Mouse (Mus musculus) liver, embryonic 16.5 days (tissue): ENCODE data around the gene Kcnh7. TPM values are rescaled to one million over a fixed set of nuclear protein-coding genes. Genes with fewer than 3 reads are reported as not detected.

ENCODE experiments used
- ATAC-seq: fragments of 200-750 bp; cut with Nextera tagmentation; 2 replicates; pipeline ENCODE4 v1.8.0; 2017; ENCODE audit warnings: low read depth, mild to moderate bottlenecking, moderate number of reproducible peaks, moderate library complexity
- H3K27ac ChIP-seq: fragments of 300-500 bp; sonication (generic); 2 replicates; pipeline ENCODE4 v1.5.1; 2014; ENCODE audit warnings: mild to moderate bottlenecking, low read length
- H3K27me3 ChIP-seq: fragments of 300-500 bp; sonication (generic); 2 replicates; pipeline ENCODE4 v1.6.1; 2014; ENCODE audit warnings: low read depth, low read length, mixed read lengths; ENCODE audit not compliant: control insufficient read depth, insufficient read depth
- H3K36me3 ChIP-seq: fragments of 300-500 bp; sonication (generic); 2 replicates; pipeline ENCODE4 v1.6.1; 2014; ENCODE audit warnings: mild to moderate bottlenecking; ENCODE audit not compliant: control insufficient read depth, insufficient read depth
- H3K4me1 ChIP-seq: fragments of 300-500 bp; sonication (generic); 2 replicates; pipeline ENCODE4 v1.6.1; 2014; ENCODE audit warnings: low read depth, low read length, mixed read lengths; ENCODE audit not compliant: control insufficient read depth
- H3K4me2 ChIP-seq: fragments of 300-500 bp; sonication (generic); 2 replicates; pipeline ENCODE4 v1.6.1; 2014; ENCODE audit warnings: low read depth, low read length, mixed read lengths
- H3K4me3 ChIP-seq: fragments of 300-500 bp; sonication (generic); 2 replicates; pipeline ENCODE4 v1.5.1; 2014; ENCODE audit warnings: low read depth, mild to moderate bottlenecking, low read length
- H3K9ac ChIP-seq: fragments of 300-500 bp; sonication (generic); 2 replicates; pipeline ENCODE4 v1.6.1; 2014; ENCODE audit warnings: low read depth, low read length
- H3K9me3 ChIP-seq: fragments of 300-500 bp; sonication (generic); replicated peaks from 2 replicates; pipeline ENCODE4 v1.6.1; 2016; ENCODE audit warnings: low read length; ENCODE audit not compliant: control insufficient read depth
- WGBS: fragments of 180-500 bp; shearing (Covaris S2); extraction: QIAGEN DNeasy Blood & Tissue Kit; methylation state at CpG from one replicate; pipeline ENCODE4 v1.1.7; 2014; ENCODE audit not compliant: insufficient replicate concordance; 5-methylcytosine and 5-hydroxymethylcytosine counted together
- polyA plus RNA-seq: library from polyadenylated mRNA; unstranded; fragments of >200 nt; fragmentation: Nextera tagmentation; extraction: Ambion mirVana; gene quantifications from 2 replicates; pipeline ENCODE4 v1.2.1, GENCODE M21; 2015

Gene Kcnh7
- polyA plus RNA-seq, 1 experiment from 2014 or later = 0.06 TPM

GRCm38 (mm10) chr2:62672788-62673187, 511.3 kb downstream of the Kcnh7 start:
- H3K27me3 ChIP-seq = no peaks in the 10 kb centered on the region
- H3K4me2 ChIP-seq = no peak overlapping the region
- H3K27ac ChIP-seq = no peak overlapping the region
- no peaks in the 10 kb centered on the region for H3K4me1 ChIP-seq
- H3K9me3 ChIP-seq = no peaks in the 10 kb centered on the region
- ATAC-seq = no peak
- no peaks in the 10 kb centered on the region for H3K36me3 ChIP-seq
- 56% methylated on average over 5 of the region's 5 CpGs for WGBS
- no peak overlapping the region for H3K4me3 ChIP-seq
- H3K9ac ChIP-seq = no peak overlapping the region

DNA sequence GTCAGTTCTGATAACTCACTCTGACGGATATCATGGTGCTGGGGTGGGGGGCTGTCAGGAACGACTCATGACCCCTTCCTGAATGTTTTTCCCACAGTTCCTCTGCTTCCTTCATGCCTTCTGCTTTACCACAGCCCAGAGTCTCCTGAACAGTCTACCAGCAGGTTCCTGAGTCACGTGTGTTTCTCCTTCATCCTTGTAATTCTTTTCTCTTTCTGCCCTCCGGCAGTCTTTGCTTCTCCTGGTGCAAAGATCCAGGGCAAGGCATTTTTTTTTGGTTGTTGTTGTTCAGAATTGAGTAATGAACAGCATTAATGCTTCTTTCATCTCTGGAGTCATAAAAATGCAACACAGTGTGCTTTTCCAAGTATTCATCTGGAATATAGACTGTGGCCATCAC, 513.3 kb downstream of the Kcnh7 start:
- no peaks in the 10 kb centered on the region for H3K27me3 ChIP-seq
- no peak overlapping the region for H3K9ac ChIP-seq
- no peaks in the 10 kb centered on the region for H3K36me3 ChIP-seq
- H3K4me2 ChIP-seq = no peak overlapping the region
- 39% methylated on average over 4 of the region's 4 CpGs for WGBS
- no peak for ATAC-seq
- no peaks in the 10 kb centered on the region for H3K4me1 ChIP-seq
- no peak overlapping the region for H3K27ac ChIP-seq
- no peak overlapping the region for H3K4me3 ChIP-seq
- no peaks in the 10 kb centered on the region for H3K9me3 ChIP-seq

GRCm38 (mm10) chr2:62670301-62670700, 513.8 kb downstream of the Kcnh7 start:
- no peaks in the 10 kb centered on the region for H3K4me1 ChIP-seq
- no peak overlapping the region for H3K4me3 ChIP-seq
- no peaks in the 10 kb centered on the region for H3K9me3 ChIP-seq
- H3K27ac ChIP-seq = no peak overlapping the region
- 47% methylated on average over 5 of the region's 5 CpGs for WGBS
- H3K4me2 ChIP-seq = no peak overlapping the region
- H3K9ac ChIP-seq = no peak overlapping the region
- no peaks in the 10 kb centered on the region for H3K36me3 ChIP-seq
- no peaks in the 10 kb centered on the region for H3K27me3 ChIP-seq
- no peak for ATAC-seq

DNA sequence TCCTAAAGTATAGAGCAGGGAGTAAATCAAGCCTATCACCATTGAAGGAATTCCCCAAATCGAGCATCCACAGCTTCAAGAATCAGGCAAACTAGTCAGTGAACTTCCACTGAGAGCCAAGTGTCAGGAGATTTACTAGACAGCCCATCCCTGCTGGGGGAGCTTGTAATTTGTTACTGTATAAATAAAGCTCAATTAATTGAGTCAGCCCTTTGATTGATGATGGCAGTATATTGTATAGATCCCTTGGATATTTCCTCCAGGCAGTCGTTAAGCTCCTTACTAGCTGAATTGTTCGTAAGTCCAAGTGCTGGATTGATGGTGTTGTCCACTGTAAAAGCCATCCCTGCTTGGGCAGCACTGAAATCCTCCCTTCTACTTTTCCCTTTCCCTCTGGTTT, 514.2 kb downstream of the Kcnh7 start:
- Histone ChIP-seq H3K9ac (no peak overlapping the region), H3K4me1 (no peaks in the 10 kb centered on the region), H3K4me2 (no peak overlapping the region), H3K36me3 (no peaks in the 10 kb centered on the region), H3K4me3 (no peak overlapping the region), H3K27me3 (no peaks in the 10 kb centered on the region), H3K9me3 (no peaks in the 10 kb centered on the region), H3K27ac (no peak overlapping the region)
- no peak for ATAC-seq
- 69% methylated on average over 3 of the region's 3 CpGs for WGBS

GRCm38 (mm10) chr2:62665536-62665935, 518.6 kb downstream of the Kcnh7 start:
- Histone ChIP-seq H3K36me3 (no peaks in the 10 kb centered on the region), H3K4me1 (peaks cover 3% of the 10 kb centered on the region), H3K27me3 (no peaks in the 10 kb centered on the region; the same call in 1 of the 2 replicates), H3K9me3 (no peaks in the 10 kb centered on the region), H3K4me3 (no peak overlapping the region), H3K27ac (no peak overlapping the region), H3K9ac (no peak overlapping the region), H3K4me2 (no peak overlapping the region)
- ATAC-seq = no peak
- 48% methylated on average over 1 of the region's 1 CpGs for WGBS

DNA sequence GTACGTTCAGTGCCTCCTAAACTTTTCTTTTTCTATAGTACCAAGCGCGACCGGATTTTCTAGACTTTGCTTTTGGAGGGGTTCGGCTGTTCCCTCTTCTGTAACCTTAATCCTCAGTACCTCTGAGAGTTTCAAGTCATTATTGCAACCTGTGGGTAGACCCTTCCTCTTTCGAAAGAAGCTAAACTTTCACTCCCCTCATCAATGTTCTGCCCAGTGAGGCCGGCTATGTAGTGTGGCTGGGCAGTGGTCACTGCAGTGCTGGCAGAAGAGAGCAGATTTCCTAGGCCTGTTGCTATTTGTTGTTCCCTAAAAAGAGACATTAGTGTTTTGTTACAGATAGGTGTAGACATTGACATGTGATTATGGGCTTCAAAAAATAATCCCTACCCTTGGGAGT, 519.2 kb downstream of the Kcnh7 start:
- H3K27ac ChIP-seq = no peak overlapping the region

GRCm38 (mm10) chr2:62664135-62664670, 519.9 kb downstream of the Kcnh7 start, which contains the start of gene Gca:
TSS of gene Gca (plus strand) at chr2:62664285.
- WGBS = 1% methylated on average over 43 of the region's 43 CpGs
- H3K4me2 ChIP-seq = peak within 1 kb of the TSS; percentile 85

More for the DNA sequence above, 519.2 kb downstream of the Kcnh7 start:
- H3K4me1 ChIP-seq = peaks cover 3% of the 10 kb centered on the region
- H3K27me3 ChIP-seq = no peaks in the 10 kb centered on the region; the same call in 1 of the 2 replicates
- no peak for ATAC-seq
- H3K9me3 ChIP-seq = no peaks in the 10 kb centered on the region
- H3K36me3 ChIP-seq = no peaks in the 10 kb centered on the region
- no peak overlapping the region for H3K9ac ChIP-seq
- WGBS = 54% methylated on average over 7 of the region's 7 CpGs
- H3K4me2 ChIP-seq = peak overlapping the region; percentile 85
- H3K4me3 ChIP-seq = peak overlapping the region; percentile 71; the same call in 1 of the 2 replicates

GRCm38 (mm10) chr2:62662560-62662959, 521.5 kb downstream of the Kcnh7 start:
- ATAC-seq = no peak
- WGBS = 59% methylated on average over 3 of the region's 3 CpGs
- H3K9me3 ChIP-seq = no peaks in the 10 kb centered on the region

More at GRCm38 (mm10) chr2:62664135-62664670, 519.9 kb downstream of the Kcnh7 start, which contains the start of gene Gca:
- Histone ChIP-seq H3K27me3 (no peaks in the 10 kb centered on the region; the same call in 1 of the 2 replicates), H3K36me3 (no peaks in the 10 kb centered on the region), H3K4me1 (peaks cover 3% of the 10 kb centered on the region), H3K9ac (peak within 1 kb of the TSS; percentile 60), H3K4me3 (peak within 1 kb of the TSS; percentile 71), H3K9me3 (no peaks in the 10 kb centered on the region), H3K27ac (no peak within 1 kb of the TSS)
- peak; percentile 99 for ATAC-seq

DNA sequence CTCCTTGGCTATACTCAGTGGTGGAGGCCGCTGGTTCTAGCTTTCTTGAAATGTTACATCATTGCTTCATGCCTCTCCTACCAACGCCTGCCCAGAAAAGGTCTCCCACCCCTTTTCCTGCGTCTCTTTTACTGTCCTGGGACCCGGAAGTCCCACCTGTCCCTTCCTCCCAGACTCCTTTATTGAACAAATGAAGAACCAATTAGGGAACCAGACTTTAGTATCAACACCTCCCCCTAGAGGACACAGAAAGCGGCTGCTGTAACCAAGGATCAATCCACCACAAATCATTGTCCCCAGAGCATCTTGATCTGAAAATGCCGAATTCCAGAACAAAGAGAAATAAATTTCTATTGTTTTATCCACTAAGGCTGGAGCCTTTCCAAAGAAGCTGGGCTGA, 523.5 kb downstream of the Kcnh7 start:
- 34% methylated on average over 6 of the region's 6 CpGs for whole genome bisulfite sequencing
- Histone ChIP-seq H3K4me1 (peaks cover 3% of the 10 kb centered on the region), H3K36me3 (no peaks in the 10 kb centered on the region), H3K27me3 (no peaks in the 10 kb centered on the region; the same call in 1 of the 2 replicates), H3K4me3 (no peak overlapping the region), H3K4me2 (no peak overlapping the region), H3K9me3 (no peaks in the 10 kb centered on the region), H3K9ac (no peak overlapping the region), H3K27ac (no peak overlapping the region)
- no peak for ATAC-seq

More at GRCm38 (mm10) chr2:62662560-62662959, 521.5 kb downstream of the Kcnh7 start:
- no peak overlapping the region for H3K4me3 ChIP-seq
- H3K4me2 ChIP-seq = no peak overlapping the region
- no peaks in the 10 kb centered on the region for H3K36me3 ChIP-seq
- no peak overlapping the region for H3K27ac ChIP-seq
- H3K9ac ChIP-seq = no peak overlapping the region
- peaks cover 3% of the 10 kb centered on the region for H3K4me1 ChIP-seq
- H3K27me3 ChIP-seq = no peaks in the 10 kb centered on the region; the same call in 1 of the 2 replicates
